ENCODE assay signal across 15 mouse cellular contexts in the genomic region with DNA sequence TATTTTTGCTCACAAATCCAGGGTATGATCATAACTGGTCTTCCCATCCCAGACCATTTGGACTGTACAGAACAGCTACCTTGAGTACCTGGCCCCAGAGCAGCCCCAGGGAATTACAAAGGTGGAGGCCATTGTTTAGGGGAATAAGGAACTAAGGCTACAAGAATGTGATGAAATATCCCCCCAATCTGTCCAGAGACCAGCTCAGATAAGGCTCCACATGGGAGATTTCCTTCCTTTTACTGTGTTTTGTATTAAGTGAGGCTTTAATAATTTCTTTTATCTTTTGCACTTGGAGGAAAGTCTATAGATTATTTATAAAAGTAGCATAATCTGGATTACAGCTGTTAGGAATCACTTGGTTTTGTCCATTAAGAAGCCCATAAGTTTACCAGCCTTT. TPM values are rescaled to one million over a fixed set of nuclear protein-coding genes. Genes with fewer than 3 reads are reported as not detected.
"Had no signal": no experiment of that assay in that cellular context is flagged by ENCODE, and none has a peak within 500 bp of the region (broad histone marks: within the 10 kb centered on the region; RNA-seq: fewer than 3 reads in every experiment).

No protein-coding gene starts in this region.

- H3K27me3 ChIP-seq: megakaryocyte, embryonic 14.5 days; midbrain, embryonic 13.5 days; midbrain, embryonic 15.5 days; neural tube, embryonic 12.5 days had no signal

- H3K4me3 ChIP-seq: megakaryocyte, embryonic 14.5 days; midbrain, embryonic 13.5 days; midbrain, embryonic 15.5 days; neural tube, embryonic 12.5 days had no signal

- H3K4me1 ChIP-seq: neural tube, embryonic 12.5 days had no signal

- H3K9ac ChIP-seq: lung, embryonic 14.5 days; midbrain, embryonic 13.5 days; midbrain, embryonic 15.5 days; neural tube, embryonic 12.5 days had no signal

- H3K27ac ChIP-seq: midbrain, embryonic 13.5 days; midbrain, embryonic 15.5 days; neural tube, embryonic 12.5 days had no signal

- H3K4me2 ChIP-seq: lung, embryonic 14.5 days; midbrain, embryonic 11.5 days; midbrain, embryonic 13.5 days; midbrain, embryonic 15.5 days; neural tube, embryonic 12.5 days had no signal

- ATAC-seq: midbrain, embryonic 13.5 days; midbrain, embryonic 15.5 days had no signal

- H3K9me3 ChIP-seq: megakaryocyte, embryonic 14.5 days; midbrain, embryonic 13.5 days; midbrain, embryonic 15.5 days; neural tube, embryonic 12.5 days had no signal

- DNase-seq: lung, adult 18-20 months; lung, embryonic 14.5 days; lung, postnatal 10 days; lung, postnatal 4 days; right cerebral cortex, postnatal 14 days; spleen, adult 18-20 months; thymus, adult 18-20 months; thymus, postnatal 14 days; thymus, postnatal 36 days had no signal

- H3K36me3 ChIP-seq: midbrain, embryonic 13.5 days; midbrain, embryonic 15.5 days; neural tube, embryonic 12.5 days had no signal

RNA-seq across cellular contexts. Expression of gene Efhb, which starts 5.6 kb away (rescaled TPM):
- total RNA-seq: monocyte, adult 5-6 weeks had no signal
